Mouse (Mus musculus) thymus, adult 2 months (tissue): ENCODE measurements at regions not wholly inside any gene's neighbourhood (a gene's known extent, or its start where the extent isn't known, plus 50 kb on each side); places are given as distances from the start of the nearest gene placed in this dataset.

Source experiments
- CTCF ChIP-seq: fragments of 200-500 bp; IDR thresholded peaks from 2 replicates; pipeline ENCODE4 v1.5.1; 2012; ENCODE audit warnings: mild to moderate bottlenecking, control low read depth, low read length, moderate library complexity, borderline replicate concordance; ENCODE audit not compliant: control insufficient read depth, poor library complexity, insufficient read depth; ENCODE audit errors: extremely low read depth
- POLR2A ChIP-seq: fragments of 200-500 bp; IDR thresholded peaks from 2 replicates; pipeline ENCODE4 v1.6.1; 2012; ENCODE audit warnings: mild to moderate bottlenecking, low read length, control low read depth, moderate library complexity; ENCODE audit not compliant: control insufficient read depth, poor library complexity, insufficient read depth; ENCODE audit errors: extremely low read depth

DNA sequence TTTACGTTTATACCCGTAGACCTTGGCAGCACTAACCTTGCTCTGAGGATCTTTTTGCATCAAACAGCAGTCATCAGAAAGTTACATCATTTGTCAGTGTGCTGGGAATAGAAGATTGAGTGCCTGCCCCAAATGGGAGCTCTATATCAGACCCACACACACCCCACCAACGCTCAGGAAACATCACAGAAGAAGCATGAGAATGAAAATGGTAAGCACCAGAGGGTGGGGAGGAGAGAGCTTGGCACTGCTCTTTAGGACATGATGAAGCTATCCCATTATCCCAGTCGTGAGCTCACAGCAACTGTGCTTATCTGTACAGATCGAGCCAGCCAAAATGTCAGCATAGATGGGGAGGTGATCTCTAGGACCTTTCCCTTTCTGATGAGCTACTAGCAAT is 172.5 kb upstream of the Castor2 start:
- no peak for TF ChIP-seq CTCF
- TF ChIP-seq POLR2A, result no peak
